Mouse (Mus musculus): ENCODE results near the gene Gm37240. TPM values are rescaled to one million over a fixed set of nuclear protein-coding genes. Genes with fewer than 3 reads are reported as not detected.
"Not testable (repeated sequence)": the region's sequence is repeated elsewhere in the genome, so short reads cannot be mapped to it uniquely, and the experiment has no call there.

The Gm37240 gene
- polyA plus RNA-seq, 1 experiment from 2014 or later = 0.93 TPM

DNA sequence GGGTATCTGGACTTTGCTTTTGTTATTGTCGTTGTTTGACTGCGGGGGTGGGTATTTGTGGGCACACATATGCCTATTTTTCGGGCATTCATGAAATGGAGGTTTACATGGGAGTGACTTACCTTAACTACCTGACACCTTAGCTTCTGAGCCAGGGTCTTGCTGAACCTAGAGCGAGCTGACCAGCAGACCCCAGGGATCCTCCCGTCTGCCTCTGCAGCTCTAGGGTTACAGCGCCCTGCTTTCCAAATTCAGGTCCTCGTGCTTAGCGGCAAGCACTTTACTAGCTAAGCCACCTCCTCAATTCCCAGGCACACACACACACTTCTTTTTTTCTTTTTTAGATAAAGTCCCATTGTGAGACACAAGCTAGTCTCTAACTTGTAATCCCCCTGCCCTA is 36.0 kb upstream of the Gm37240 start:
- Histone ChIP-seq H3K27me3 (replicated peaks; ENCODE audit: control insufficient read depth, insufficient read depth, low read length) (no peaks in the 10 kb centered on the region), H3K4me1 (ENCODE audit: control insufficient read depth, insufficient read depth, low read depth, low read length) (no peaks in the 10 kb centered on the region; the same call in 1 of the 2 replicates), H3K36me3 (ENCODE audit: control insufficient read depth, insufficient read depth, low read length) (no peaks in the 10 kb centered on the region), H3K9me3 (ENCODE audit: control insufficient read depth, low read length) (no peaks in the 10 kb centered on the region), H3K9ac (ENCODE audit: low read depth, low read length) (no peak overlapping the region), H3K27ac (ENCODE audit: low read depth, low read length) (no peak overlapping the region), H3K4me2 (ENCODE audit: low read length) (no peak overlapping the region), H3K4me3 (ENCODE audit: low read length) (no peak overlapping the region)
- 80% methylated on average over 8 of the region's 8 CpGs for WGBS
- no peak for ATAC-seq

DNA sequence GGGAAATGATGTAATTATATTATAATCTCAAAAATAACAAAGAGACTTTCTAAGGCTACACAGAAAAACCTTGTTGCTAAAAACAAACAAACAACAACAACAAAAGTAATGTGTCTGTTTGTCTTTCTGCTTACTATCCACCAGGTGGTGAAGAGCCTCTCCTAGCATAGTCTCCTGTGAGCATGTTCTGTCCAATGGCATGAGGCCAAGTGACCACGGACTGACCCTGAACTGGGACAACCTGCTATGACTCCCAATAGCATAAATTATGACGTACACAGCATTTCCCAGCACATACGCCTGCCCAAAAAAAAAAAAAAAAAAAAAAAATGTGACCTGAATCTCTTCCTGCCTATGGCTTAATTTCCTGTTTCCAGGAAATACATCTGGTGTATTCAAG is 35.0 kb upstream of the Gm37240 start:
- no peaks in the 10 kb centered on the region for H3K9me3 ChIP-seq (ENCODE audit: control insufficient read depth, low read length)
- no peak overlapping the region for H3K9ac ChIP-seq (ENCODE audit: low read depth, low read length)
- H3K4me2 ChIP-seq (ENCODE audit: low read length) = no peak overlapping the region
- H3K27me3 ChIP-seq (replicated peaks; ENCODE audit: control insufficient read depth, insufficient read depth, low read length) = no peaks in the 10 kb centered on the region
- H3K36me3 ChIP-seq (ENCODE audit: control insufficient read depth, insufficient read depth, low read length) = no peaks in the 10 kb centered on the region
- no peak overlapping the region for H3K4me3 ChIP-seq (ENCODE audit: low read length)
- H3K27ac ChIP-seq (ENCODE audit: low read depth, low read length) = no peak overlapping the region
- H3K4me1 ChIP-seq (ENCODE audit: control insufficient read depth, insufficient read depth, low read depth, low read length) = no peaks in the 10 kb centered on the region; the same call in 1 of the 2 replicates
- no peak for ATAC-seq
- WGBS = 77% methylated on average over 3 of the region's 3 CpGs

DNA sequence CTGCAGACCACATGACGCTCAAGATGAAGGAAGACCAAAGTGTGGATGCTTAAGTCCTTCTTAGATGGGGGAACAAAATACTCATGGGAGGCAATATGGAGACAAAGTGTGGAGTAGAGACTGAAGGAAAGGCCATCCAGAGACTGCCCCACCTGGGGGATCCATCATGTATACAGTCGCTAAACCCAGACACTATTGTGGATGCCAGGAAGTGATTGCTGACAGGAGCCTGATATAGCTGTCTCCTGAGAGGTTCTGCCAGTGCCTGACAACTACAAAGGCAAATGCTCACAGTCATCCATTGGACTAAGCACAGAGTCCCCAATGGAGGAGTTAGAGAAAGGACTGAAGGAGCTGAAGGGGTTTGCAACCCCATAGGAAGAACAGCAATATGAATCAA is 33.4 kb upstream of the Gm37240 start:
- H3K9me3 ChIP-seq (ENCODE audit: control insufficient read depth, low read length); ATAC-seq; H3K36me3 ChIP-seq (ENCODE audit: control insufficient read depth, insufficient read depth, low read length); H3K27ac ChIP-seq (ENCODE audit: low read depth, low read length); H3K4me2 ChIP-seq (ENCODE audit: low read length); H3K27me3 ChIP-seq (replicated peaks; ENCODE audit: control insufficient read depth, insufficient read depth, low read length); H3K4me1 ChIP-seq (ENCODE audit: control insufficient read depth, insufficient read depth, low read depth, low read length); H3K4me3 ChIP-seq (ENCODE audit: low read length); H3K9ac ChIP-seq (ENCODE audit: low read depth, low read length): not testable (repeated sequence)
- WGBS = 96% methylated on average over 2 of the region's 2 CpGs

DNA sequence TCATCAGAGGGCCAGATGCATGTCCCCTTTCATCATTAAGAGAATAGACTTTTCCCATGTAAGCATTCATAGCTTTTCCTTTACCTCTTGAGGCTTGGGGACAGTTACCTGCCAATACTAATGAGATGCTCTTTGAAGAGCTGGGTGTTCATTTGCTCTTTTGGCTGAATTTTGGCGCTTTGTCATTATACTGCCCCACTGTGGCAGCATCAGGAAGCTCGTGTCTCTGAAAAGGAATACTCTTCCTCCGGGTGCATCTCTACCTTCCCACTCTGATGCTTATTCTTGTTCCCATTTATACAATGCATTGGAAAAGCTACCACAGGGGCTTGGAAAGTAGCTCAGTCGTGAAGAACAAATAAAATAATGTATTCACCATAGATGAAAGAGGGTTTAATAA is 30.3 kb upstream of the Gm37240 start:
- Histone ChIP-seq H3K4me2 (ENCODE audit: low read length) (no peak overlapping the region), H3K9me3 (ENCODE audit: control insufficient read depth, low read length) (no peaks in the 10 kb centered on the region), H3K9ac (ENCODE audit: low read depth, low read length) (no peak overlapping the region), H3K36me3 (ENCODE audit: control insufficient read depth, insufficient read depth, low read length) (no peaks in the 10 kb centered on the region), H3K4me1 (ENCODE audit: control insufficient read depth, insufficient read depth, low read depth, low read length) (no peaks in the 10 kb centered on the region), H3K27ac (ENCODE audit: low read depth, low read length) (no peak overlapping the region), H3K4me3 (ENCODE audit: low read length) (no peak overlapping the region), H3K27me3 (replicated peaks; ENCODE audit: control insufficient read depth, insufficient read depth, low read length) (no peaks in the 10 kb centered on the region)
- 9% methylated on average over 4 of the region's 4 CpGs for WGBS
- no peak for ATAC-seq

DNA sequence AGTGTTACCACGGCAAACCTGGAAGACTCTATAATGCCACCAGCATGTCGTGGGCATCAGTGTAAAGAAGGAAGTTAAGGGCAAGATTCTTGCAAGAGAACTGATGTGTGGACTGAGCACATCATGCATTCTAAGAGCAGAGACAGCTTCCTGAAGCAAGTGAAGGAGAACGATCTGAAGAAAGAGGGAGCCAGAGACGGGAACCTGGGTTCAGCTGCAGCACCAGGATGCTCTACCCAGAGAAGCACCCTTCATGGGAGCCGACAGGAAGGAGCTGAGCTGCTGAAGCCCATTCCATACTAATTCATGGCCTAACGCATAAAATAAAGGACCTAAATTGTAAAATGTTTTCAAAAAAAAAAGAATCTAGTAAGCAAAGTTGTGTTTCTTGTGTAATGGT is 27.5 kb upstream of the Gm37240 start:
- Histone ChIP-seq H3K27me3 (replicated peaks; ENCODE audit: control insufficient read depth, insufficient read depth, low read length) (no peaks in the 10 kb centered on the region), H3K36me3 (ENCODE audit: control insufficient read depth, insufficient read depth, low read length) (no peaks in the 10 kb centered on the region), H3K9ac (ENCODE audit: low read depth, low read length) (no peak overlapping the region), H3K9me3 (ENCODE audit: control insufficient read depth, low read length) (no peaks in the 10 kb centered on the region), H3K4me3 (ENCODE audit: low read length) (no peak overlapping the region), H3K4me1 (ENCODE audit: control insufficient read depth, insufficient read depth, low read depth, low read length) (no peaks in the 10 kb centered on the region), H3K4me2 (ENCODE audit: low read length) (no peak overlapping the region), H3K27ac (ENCODE audit: low read depth, low read length) (no peak overlapping the region)
- ATAC-seq = no peak
- WGBS = 92% methylated on average over 6 of the region's 6 CpGs

GRCm38 (mm10) chr3:85907136-85907535 is 19.8 kb upstream of the Gm37240 start:
- H3K9me3 ChIP-seq (ENCODE audit: control insufficient read depth, low read length) = peaks cover 3% of the 10 kb centered on the region; the same call in 1 of the 2 replicates
- no peak overlapping the region for H3K9ac ChIP-seq (ENCODE audit: low read depth, low read length)
- peak overlapping the region; percentile 12; the same call in 1 of the 2 replicates for H3K4me2 ChIP-seq (ENCODE audit: low read length)
- no peaks in the 10 kb centered on the region for H3K36me3 ChIP-seq (ENCODE audit: control insufficient read depth, insufficient read depth, low read length)
- WGBS = 55% methylated on average over 7 of the region's 7 CpGs
- ATAC-seq = no peak
- no peak overlapping the region for H3K27ac ChIP-seq (ENCODE audit: low read depth, low read length)
- no peaks in the 10 kb centered on the region for H3K4me1 ChIP-seq (ENCODE audit: control insufficient read depth, insufficient read depth, low read depth, low read length)
- H3K27me3 ChIP-seq (replicated peaks; ENCODE audit: control insufficient read depth, insufficient read depth, low read length) = no peaks in the 10 kb centered on the region
- peak overlapping the region; percentile 19 for H3K4me3 ChIP-seq (ENCODE audit: low read length)

- ATAC-seq = no peak
- Histone ChIP-seq H3K27me3 (replicated peaks; ENCODE audit: control insufficient read depth, insufficient read depth, low read length) (no peaks in the 10 kb centered on the region), H3K9me3 (ENCODE audit: control insufficient read depth, low read length) (peaks cover 3% of the 10 kb centered on the region; the same call in 1 of the 2 replicates), H3K4me1 (ENCODE audit: control insufficient read depth, insufficient read depth, low read depth, low read length) (no peaks in the 10 kb centered on the region), H3K27ac (ENCODE audit: low read depth, low read length) (no peak overlapping the region), H3K4me2 (ENCODE audit: low read length) (no peak overlapping the region), H3K4me3 (ENCODE audit: low read length) (no peak overlapping the region), H3K36me3 (ENCODE audit: control insufficient read depth, insufficient read depth, low read length) (no peaks in the 10 kb centered on the region), H3K9ac (ENCODE audit: low read depth, low read length) (no peak overlapping the region)
These were observed 17.1 kb upstream of the Gm37240 start for GRCm38 (mm10) chr3:85904371-85904770.

DNA sequence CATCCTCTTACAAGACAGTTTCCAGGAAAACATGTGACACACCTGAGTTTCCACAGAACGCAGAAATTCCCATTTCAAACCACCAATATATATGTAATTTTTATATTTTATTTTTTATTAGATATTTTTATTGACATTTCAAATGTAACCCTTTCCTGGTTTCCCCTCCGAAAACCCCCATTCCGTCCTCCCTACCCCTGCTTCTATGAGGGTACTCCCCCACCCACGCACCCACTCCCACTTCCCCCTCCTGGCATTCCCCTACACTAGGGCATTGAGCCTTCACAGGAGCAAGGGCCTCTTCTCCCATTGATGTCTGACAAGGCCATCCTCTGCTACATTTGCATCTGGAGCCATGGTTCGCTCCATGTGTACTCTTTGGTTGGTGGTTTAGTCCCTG is 7.7 kb upstream of the Gm37240 start:
- Histone ChIP-seq H3K36me3 (ENCODE audit: control insufficient read depth, insufficient read depth, low read length) (no peaks in the 10 kb centered on the region), H3K9ac (ENCODE audit: low read depth, low read length) (no peak overlapping the region), H3K27ac (ENCODE audit: low read depth, low read length) (no peak overlapping the region), H3K4me2 (ENCODE audit: low read length) (no peak overlapping the region), H3K4me1 (ENCODE audit: control insufficient read depth, insufficient read depth, low read depth, low read length) (no peaks in the 10 kb centered on the region), H3K9me3 (ENCODE audit: control insufficient read depth, low read length) (no peaks in the 10 kb centered on the region), H3K4me3 (ENCODE audit: low read length) (no peak overlapping the region), H3K27me3 (replicated peaks; ENCODE audit: control insufficient read depth, insufficient read depth, low read length) (no peaks in the 10 kb centered on the region)
- WGBS = 94% methylated on average over 5 of the region's 5 CpGs
- no peak for ATAC-seq

- Histone ChIP-seq H3K9me3 (ENCODE audit: control insufficient read depth, low read length) (no peaks in the 10 kb centered on the region), H3K9ac (ENCODE audit: low read depth, low read length) (no peak overlapping the region), H3K36me3 (ENCODE audit: control insufficient read depth, insufficient read depth, low read length) (no peaks in the 10 kb centered on the region), H3K27me3 (replicated peaks; ENCODE audit: control insufficient read depth, insufficient read depth, low read length) (no peaks in the 10 kb centered on the region; the same call in 1 of the 2 replicates), H3K4me3 (ENCODE audit: low read length) (no peak overlapping the region), H3K4me2 (ENCODE audit: low read length) (no peak overlapping the region), H3K4me1 (ENCODE audit: control insufficient read depth, insufficient read depth, low read depth, low read length) (peaks cover 8% of the 10 kb centered on the region), H3K27ac (ENCODE audit: low read depth, low read length) (no peak overlapping the region)
- 73% methylated on average over 1 of the region's 1 CpGs for WGBS
- no peak for ATAC-seq
These were observed 4.3 kb upstream of the Gm37240 start for GRCm38 (mm10) chr3:85891571-85891970.

DNA sequence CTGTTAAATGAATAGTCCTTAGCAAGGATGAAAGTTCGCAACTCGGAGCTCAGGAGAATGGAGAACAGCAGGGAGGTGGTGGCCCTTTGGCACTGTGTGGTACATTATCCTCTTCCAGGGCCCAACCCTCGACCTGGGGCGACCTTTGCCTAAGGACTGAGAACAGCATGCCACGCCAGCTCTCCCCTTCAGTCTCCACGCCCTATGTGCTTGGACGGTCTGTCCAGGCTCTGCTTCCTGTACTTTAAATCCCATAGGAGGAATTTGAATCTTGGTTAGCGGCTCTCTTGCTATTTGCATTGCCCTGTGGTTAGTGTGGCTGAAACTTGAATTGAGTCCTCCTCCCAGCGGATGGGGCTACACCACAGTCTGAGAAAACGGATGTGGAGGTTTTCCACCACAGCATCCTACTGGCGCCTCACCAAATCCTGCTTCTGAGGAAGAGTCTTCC is 928 bp upstream of the Gm37240 start:
- WGBS = 12% methylated on average over 11 of the region's 11 CpGs
- Histone ChIP-seq H3K4me3 (ENCODE audit: low read length) (peak overlapping the region; percentile 65; the same call in 1 of the 2 replicates), H3K9me3 (ENCODE audit: control insufficient read depth, low read length) (no peaks in the 10 kb centered on the region), H3K4me1 (ENCODE audit: control insufficient read depth, insufficient read depth, low read depth, low read length) (peaks cover 8% of the 10 kb centered on the region), H3K27ac (ENCODE audit: low read depth, low read length) (no peak overlapping the region), H3K27me3 (replicated peaks; ENCODE audit: control insufficient read depth, insufficient read depth, low read length) (peaks cover 3% of the 10 kb centered on the region), H3K4me2 (ENCODE audit: low read length) (peak overlapping the region; percentile 91), H3K9ac (ENCODE audit: low read depth, low read length) (no peak overlapping the region), H3K36me3 (ENCODE audit: control insufficient read depth, insufficient read depth, low read length) (no peaks in the 10 kb centered on the region)
- no peak for ATAC-seq

Measured in hindbrain, embryonic 16.5 days (tissue).